Mouse (Mus musculus): Measurements from ENCODE around the gene Nans.

Nans gene

GRCm38 (mm10) chr4:46489028-46489925 is at the start of gene Nans:
Gene Nans (plus strand): TSS chr4:46489248.
- DNase-seq (ENCODE audit: low spot score in 2 of 2) = peak; percentile 93 to 94

GRCm38 (mm10) chr4:46442501-46442900 is 46.5 kb upstream of the Nans start:
- no peak for DNase-seq (ENCODE audit: low spot score in 2 of 2)

- DNase-seq (ENCODE audit: low spot score in 2 of 2) = no peak
These were observed 43.7 kb upstream of the Nans start for GRCm38 (mm10) chr4:46445237-46445945.

- DNase-seq (ENCODE audit: low spot score in 2 of 2) = no peak
These were observed 41.6 kb upstream of the Nans start for GRCm38 (mm10) chr4:46447461-46447860.

- no peak for DNase-seq (ENCODE audit: low spot score in 2 of 2)
These were observed 40.2 kb upstream of the Nans start for GRCm38 (mm10) chr4:46448886-46449285.

GRCm38 (mm10) chr4:46450020-46450518 is 39.0 kb upstream of the Nans start:
- no peak for DNase-seq (ENCODE audit: low spot score in 2 of 2)

GRCm38 (mm10) chr4:46450519-46451131 is 38.4 kb upstream of the Nans start, which contains the start of gene Anp32b:
Gene Anp32b (plus strand): TSS chr4:46450902.
- peak; percentile 91 to 94 for DNase-seq (ENCODE audit: low spot score in 2 of 2)

GRCm38 (mm10) chr4:46451240-46451757 is 37.7 kb upstream of the Nans start:
- peak; percentile 72 to 73 for DNase-seq (ENCODE audit: low spot score in 2 of 2)

GRCm38 (mm10) chr4:46451758-46452480 is 37.1 kb upstream of the Nans start:
- peak; percentile 69 to 70 for DNase-seq (ENCODE audit: low spot score in 2 of 2)

- peak; percentile 33 to 37 for DNase-seq (ENCODE audit: low spot score in 2 of 2)
These were observed 36.6 kb upstream of the Nans start for GRCm38 (mm10) chr4:46452481-46452850.

GRCm38 (mm10) chr4:46452855-46453719 is 36.0 kb upstream of the Nans start:
- DNase-seq (ENCODE audit: low spot score in 2 of 2) = no peak

GRCm38 (mm10) chr4:46454097-46454864 is 34.8 kb upstream of the Nans start:
- no peak for DNase-seq (ENCODE audit: low spot score in 2 of 2)

GRCm38 (mm10) chr4:46456762-46457161 is 32.3 kb upstream of the Nans start:
- no peak for DNase-seq (ENCODE audit: low spot score in 2 of 2)

GRCm38 (mm10) chr4:46457186-46457585 is 31.9 kb upstream of the Nans start:
- DNase-seq (ENCODE audit: low spot score in 2 of 2) = no peak

GRCm38 (mm10) chr4:46458411-46458810 is 30.6 kb upstream of the Nans start:
- no peak for DNase-seq (ENCODE audit: low spot score in 2 of 2)

- peak in 1 of 2 experiments; percentile 11 for DNase-seq (ENCODE audit: low spot score in 2 of 2)
These were observed 25.8 kb upstream of the Nans start for GRCm38 (mm10) chr4:46463130-46463830.

- no peak for DNase-seq (ENCODE audit: low spot score in 2 of 2)
These were observed 23.3 kb upstream of the Nans start for GRCm38 (mm10) chr4:46465740-46466139.

GRCm38 (mm10) chr4:46475101-46475500 is 13.9 kb upstream of the Nans start:
- no peak for DNase-seq (ENCODE audit: low spot score in 2 of 2)

- no peak for DNase-seq (ENCODE audit: low spot score in 2 of 2)
These were observed 10.0 kb upstream of the Nans start for GRCm38 (mm10) chr4:46479081-46479480.

Data from frontal cortex, postnatal 36 days (tissue).